Mouse (Mus musculus): Measurements from ENCODE around the gene Slc35b1.

DNA sequence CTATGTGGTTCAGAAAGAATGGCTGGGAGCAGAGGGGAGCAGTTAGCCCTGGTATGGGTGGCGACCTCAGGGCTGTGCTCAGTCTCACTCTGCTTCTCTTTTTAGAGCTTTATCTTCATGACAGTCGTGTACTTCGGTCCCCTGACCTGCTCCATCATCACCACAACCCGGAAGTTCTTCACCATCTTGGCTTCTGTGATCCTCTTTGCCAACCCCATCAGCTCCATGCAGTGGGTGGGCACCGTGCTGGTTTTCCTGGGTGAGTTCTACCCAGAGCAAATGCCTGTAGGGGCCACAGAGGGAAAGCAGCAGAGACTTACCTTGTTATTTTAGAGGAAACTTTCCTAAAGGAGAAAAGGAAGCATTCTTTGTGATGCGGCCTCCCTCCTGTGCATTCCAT is 5.9 kb downstream of the Slc35b1 start:
- no peak for TF ChIP-seq CTCF (IDR thresholded peaks at IDR 0.05; ENCODE audit: low read depth, low read length)
- no peak for TF ChIP-seq POLR2A (IDR thresholded peaks at IDR 0.05; ENCODE audit: borderline replicate concordance, low read depth, low read length)
